Mouse (Mus musculus): ENCODE results near the gene Crybb1.

The Crybb1 gene

DNA sequence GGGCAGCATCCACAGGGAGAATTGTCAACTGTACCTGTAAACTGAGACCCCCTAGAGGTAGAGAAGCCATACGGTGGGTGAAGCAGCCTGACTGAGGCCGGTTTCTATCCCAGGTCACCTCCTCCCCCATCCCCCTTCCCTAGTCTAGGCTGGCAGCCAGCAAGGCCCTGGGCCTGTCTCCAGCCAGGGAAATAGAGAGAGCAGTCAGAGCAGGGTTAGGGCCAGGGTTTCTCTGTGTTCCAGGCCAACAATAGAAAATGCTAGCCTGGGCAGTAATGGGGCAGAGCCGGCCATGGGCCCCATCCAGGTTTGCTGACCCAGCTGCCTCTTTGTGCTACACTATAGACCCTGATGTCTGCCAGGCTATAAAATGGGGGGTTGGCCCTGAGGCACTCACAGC is at the start of gene Crybb1:
Crybb1 (plus strand) TSS at position 390 of the 400 bp plus-strand sequence.
- peak; percentile 49 to 73 for DNase-seq

- no peak for DNase-seq
Observed at GRCm38 (mm10) chr5:112206543-112207255, 48.9 kb upstream of the Crybb1 start.

GRCm38 (mm10) chr5:112208321-112208720 is 47.3 kb upstream of the Crybb1 start:
- no peak for DNase-seq

DNA sequence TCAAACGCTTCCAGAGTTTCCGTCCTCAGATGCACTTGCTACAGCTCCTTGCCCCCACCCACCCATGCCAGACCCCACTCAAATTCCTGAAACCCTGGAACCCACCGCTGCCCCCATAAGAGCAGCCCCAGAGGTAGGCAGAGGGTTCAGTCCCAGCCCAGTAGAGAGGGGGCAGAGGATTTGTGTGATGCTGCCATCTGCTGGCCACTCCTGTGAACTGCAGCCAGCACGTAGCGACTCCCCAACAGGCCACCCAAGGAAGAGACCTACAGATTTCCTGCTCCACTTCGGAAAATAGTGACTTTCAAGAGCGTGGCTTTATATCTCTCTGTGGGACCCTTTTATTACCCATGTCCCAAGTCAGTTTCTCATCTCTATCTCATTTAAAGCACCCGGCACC is 45.5 kb upstream of the Crybb1 start:
- DNase-seq = peak; percentile 14 to 68

DNA sequence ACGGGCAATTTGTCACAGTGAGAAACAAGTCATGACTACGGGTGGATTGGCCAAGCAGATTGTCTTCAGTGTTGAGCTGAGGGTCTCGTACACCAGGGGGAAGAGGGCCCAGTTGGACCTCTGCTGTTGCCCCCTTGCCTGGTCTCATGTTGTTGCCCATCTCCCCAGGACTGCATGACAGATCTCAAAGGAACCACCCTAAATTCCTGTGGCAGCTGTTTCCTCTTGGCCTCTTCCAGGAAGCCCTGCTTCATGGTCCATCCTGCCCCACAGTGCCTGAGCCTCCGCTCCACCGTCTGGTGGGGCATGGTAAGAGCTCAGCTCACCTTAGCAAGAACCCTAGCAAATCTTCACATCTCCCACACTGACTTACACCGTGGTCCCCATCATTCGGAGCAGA is 43.7 kb upstream of the Crybb1 start:
- no peak for DNase-seq

DNA sequence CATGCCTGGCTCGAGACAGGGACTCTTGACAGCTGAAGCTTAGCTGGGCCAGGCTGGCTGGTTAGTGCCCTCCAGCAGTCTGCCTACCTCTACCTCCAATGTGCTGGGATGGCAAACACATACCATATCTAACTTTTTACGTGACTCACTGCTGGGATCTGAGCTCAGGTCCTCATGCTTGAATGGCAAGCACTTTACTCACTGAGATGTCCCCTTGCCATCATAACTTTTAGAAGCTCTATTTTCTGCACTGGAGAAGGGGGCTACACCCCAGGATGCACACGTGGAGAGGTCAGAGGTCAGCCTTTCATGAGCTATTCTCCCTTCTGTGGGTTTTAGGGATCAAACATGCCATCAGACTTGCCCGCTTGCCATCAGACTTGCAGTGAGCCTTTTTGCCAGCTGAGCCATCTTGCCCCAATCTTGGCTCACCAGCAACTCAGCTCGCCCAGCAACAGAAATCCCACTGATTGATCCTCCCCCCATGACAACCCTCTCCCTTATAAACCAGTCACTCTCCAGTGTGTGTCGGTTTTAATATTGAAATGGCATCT is 42.8 kb upstream of the Crybb1 start:
- DNase-seq = no peak

- DNase-seq = no peak
Observed at GRCm38 (mm10) chr5:112213331-112214240, 42.0 kb upstream of the Crybb1 start.

GRCm38 (mm10) chr5:112214419-112214818 is 41.2 kb upstream of the Crybb1 start:
- peak; percentile 49 to 80 for DNase-seq

GRCm38 (mm10) chr5:112215291-112215751 is 40.3 kb upstream of the Crybb1 start:
- no peak for DNase-seq

DNA sequence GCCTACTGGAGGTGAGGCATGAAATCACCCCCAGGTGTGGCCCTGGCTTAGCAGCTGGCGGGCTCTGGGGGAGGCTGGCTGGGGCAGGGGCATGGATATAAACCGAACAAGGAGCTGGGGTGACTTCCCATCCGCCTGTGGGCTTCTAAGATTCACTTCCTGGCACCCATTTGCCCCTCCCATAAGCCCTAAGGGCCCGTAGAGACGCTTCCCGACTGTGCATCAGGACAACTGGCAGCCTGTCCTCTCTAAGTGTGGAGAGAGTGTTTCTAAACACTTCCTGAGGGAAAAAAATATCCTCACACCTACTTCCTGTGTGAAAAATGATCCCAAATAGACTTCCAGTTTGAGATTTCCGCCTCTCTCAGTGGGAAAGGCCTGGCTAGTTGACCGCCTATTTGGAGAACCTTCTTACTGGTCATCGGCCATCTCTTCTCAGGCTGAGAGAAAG is 39.8 kb upstream of the Crybb1 start:
- peak in 1 of 2 experiments; percentile 39 for DNase-seq

DNA sequence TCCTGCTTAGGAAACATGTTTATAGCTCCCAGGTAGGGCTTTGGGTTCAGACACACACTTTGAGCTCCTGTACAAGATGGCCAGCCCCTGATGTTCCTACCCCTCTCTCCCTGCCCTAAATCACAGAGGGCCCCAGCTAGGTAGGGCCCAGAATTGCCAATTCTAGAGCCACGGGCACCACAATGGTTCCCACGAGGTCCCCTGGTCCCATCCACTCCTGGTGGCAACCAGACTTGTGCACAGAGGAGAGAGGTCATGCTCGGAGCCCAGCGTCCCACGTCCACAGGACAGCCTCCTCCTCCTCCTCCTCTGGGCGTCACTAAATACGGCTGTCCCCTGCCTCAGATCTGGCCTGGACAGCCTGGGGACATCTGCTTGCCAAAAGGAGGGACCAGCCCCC is 39.3 kb upstream of the Crybb1 start:
- DNase-seq = no peak

DNA sequence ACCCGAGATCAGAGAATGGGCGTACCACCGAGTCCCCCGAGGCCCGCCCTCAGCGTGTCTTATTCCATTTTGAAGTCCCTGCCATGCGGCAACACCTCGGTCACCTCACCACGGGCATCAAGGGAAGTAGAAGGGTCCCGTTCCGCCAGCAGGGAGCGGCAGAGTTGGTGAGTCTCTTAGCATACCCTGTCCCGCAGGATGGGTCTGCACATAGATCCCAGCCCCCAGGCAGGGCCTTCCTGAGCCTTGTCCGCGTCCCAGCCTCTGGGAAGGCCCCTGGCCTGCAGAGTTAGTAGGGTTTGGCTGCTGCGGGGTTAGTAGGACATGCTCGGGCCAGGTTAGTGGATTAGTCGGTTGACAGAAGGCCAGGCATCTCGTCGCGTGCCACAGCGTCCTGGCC is 38.6 kb upstream of the Crybb1 start:
- no peak for DNase-seq

- DNase-seq = no peak
Observed at GRCm38 (mm10) chr5:112218679-112219078, 36.9 kb upstream of the Crybb1 start.

DNA sequence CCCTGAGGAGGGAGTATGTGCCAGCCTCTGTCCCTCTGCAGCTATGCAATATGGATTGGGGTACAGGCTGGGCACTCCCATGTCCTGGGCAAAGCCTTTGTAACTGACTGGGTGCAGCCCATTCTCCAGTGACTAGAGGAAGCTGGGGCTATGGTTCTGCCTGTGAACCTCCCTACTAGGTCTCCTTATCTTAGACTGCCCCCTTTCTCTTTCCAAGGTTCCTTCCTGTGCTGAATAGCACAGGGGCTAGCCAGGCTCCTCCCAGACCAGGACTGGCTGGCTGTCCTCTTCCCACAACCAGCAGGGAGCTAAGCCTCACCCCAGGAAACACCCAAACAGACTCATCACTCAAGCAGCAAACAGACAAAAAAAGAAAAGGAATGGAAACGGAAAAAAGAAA is 36.2 kb upstream of the Crybb1 start:
- no peak for DNase-seq

DNA sequence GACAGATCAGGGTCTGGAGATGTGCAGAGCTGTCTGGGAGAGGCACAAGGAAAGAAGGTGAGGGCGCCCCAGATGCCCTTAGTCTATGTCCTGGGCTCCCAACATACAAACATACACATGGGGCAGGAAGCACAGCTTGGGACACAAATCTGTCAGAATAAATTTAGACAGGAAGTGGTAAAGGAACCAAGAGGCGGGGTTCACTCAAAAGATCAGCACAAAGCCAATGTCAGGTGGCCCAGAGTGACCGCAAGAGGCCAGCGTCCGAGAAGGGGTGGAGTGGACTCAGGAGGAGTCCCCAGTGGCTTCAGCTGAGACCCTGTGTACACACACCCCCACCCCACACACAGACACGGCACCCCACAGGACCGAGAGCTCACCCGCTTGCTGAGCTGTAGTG is 35.4 kb upstream of the Crybb1 start:
- no peak for DNase-seq

DNA sequence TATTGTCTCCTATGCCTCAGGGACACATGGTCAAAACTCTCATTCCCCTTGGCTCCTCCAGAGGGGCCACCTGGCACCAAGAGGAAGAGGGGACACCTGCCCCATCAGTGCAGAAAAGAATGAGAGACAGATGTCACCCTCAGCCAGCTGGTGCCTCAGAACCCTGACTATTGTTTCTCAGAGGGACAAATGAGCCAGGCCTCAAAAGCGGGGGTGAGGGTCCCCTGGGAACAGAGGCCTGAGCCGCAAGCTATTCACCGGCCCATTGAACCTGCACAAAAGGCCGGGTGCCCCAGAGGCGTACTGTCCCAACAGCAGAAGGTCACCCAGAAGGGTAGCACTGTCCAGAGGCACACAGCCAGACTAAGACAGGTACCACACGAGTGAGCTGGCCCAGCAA is 30.0 kb upstream of the Crybb1 start:
- no peak for DNase-seq

DNA sequence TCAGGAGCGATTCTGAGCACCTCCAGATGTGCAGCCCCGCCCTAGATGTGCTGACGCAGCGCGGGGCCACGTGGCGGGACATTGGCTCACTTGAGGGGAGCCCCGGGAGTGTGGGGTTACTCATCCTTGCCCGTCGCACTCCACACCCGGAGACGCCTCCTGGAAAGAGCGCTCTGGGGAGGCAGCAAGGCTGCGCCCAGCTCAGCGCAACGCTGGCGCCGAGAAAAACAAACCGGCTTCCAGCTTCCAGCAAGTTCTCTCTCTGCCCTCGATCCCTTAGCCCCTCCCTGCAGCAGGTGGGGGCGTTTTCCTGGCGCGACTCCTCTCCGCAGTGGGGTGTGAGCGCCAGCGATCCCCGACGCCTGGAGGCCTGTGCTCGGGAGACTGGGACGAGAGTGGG is 28.3 kb upstream of the Crybb1 start:
- DNase-seq = peak in 1 of 2 experiments; percentile 29

DNA sequence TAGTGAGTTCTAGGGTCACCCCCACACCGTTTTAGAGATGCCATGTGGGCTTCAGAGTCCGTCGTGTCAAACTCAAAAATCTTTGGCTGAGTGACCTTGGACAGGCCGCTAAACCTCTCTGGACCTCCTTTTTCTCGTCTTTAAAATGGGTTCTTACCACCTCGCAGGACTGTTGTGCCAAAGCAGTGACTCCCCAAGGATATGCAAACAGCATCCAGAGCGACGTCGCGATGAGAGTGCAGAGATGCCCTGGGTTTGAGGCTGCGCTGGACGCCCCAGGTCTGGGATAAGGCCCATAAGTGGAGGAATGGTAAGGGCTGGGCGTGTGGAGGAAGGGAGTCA is 27.7 kb upstream of the Crybb1 start:
- no peak for DNase-seq

- no peak for DNase-seq
Observed at GRCm38 (mm10) chr5:112228240-112229076, 27.2 kb upstream of the Crybb1 start.

GRCm38 (mm10) chr5:112235806-112236205 is 19.8 kb upstream of the Crybb1 start:
- DNase-seq = no peak

DNA sequence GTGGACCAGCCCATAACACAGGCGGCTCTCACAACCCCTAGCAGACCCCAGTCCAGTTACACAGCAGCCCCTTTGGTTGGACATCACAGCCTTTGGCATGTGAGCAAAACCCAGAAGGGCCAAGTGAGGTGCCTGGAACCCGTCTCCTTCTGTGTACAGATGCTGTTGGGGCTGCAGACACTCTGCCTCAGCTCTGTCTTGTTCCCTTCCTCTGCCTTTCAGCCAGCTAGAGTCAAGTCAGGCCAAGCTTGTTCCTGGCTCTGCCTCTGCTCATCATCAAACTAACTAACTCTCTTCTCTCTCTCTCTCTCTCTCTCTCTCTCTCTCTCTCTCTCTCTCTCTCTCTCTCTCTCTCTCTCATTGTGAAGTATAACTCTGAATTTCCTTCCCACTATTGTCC is 19.0 kb upstream of the Crybb1 start:
- no peak for DNase-seq

DNA sequence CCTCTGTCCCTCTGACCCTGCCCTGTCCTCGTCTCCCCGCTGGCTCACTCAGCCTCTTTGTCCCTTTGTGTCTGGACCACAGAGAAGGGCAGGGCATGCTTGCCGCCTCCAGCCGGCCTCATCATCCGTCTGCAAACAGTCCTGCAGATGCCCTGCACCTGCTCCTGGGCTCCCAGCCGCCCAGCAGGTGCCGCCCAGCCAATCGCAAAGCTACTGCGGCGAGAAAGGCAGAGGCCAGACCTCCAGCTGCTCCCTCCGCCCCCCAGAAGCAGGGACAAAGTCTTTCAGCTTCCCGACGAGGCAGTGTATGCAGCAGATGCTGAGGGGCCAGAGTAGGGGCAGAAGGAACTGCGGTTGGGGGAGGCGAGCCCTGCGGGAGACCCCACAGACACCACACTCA is 18.2 kb upstream of the Crybb1 start:
- no peak for DNase-seq

Measured in kidney, postnatal 36 days (tissue).